Mouse (Mus musculus) stomach, postnatal 0 days (tissue): ENCODE measurements at regions not wholly inside any gene's neighbourhood (a gene's known extent, or its start where the extent isn't known, plus 50 kb on each side); places are given as distances from the start of the nearest gene placed in this dataset.

Experiments used
- CTCF ChIP-seq: IDR thresholded peaks from 2 replicates; pipeline ENCODE4 v1.5.1; 2016; ENCODE audit warnings: antibody characterized with exemption, low read depth, mild to moderate bottlenecking, moderate library complexity
- EP300 ChIP-seq: optimal IDR thresholded peaks from 2 replicates; pipeline ENCODE3; 2016; ENCODE audit warnings: antibody characterized with exemption

- TF ChIP-seq CTCF (no peak), EP300 (no peak)
Observed at GRCm38 (mm10) chr2:84113562-84113961, 123.2 kb downstream of the Gm13691 start.
